Comparison of ENCODE assay signal across 1 mouse cellular context in the genomic region with DNA sequence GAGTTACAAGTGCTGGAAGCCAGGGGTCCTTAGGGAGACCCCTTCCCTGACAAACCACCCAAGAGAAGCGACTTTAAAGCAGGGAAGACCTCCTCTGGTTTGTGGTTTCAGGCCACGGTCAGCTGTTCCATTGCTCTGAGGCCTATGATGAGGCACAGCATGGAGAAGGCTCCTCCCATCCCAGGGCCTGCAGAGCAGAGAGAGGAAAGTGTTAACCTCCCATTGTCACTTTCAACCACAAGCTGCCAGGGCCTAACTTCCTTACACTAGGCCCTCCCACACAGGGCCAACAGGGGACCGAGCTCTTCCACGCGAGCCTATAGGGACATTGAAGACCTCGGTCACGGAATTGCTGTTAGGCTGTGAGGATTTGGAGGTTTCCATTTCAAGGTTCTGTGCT.
A peak's percentile ranks its signal among the peaks of the same experiment; 100 is the strongest.
TF ChIP-seq lines count a peak whose summit lies in the region.

No protein-coding gene starts in this region.

TF ChIP-seq in CH12.LX, 34 proteins besides CTCF, POLR2A, EP300 and RAD21 (continued from another document):
- TF ChIP-seq ETS1 (conservative IDR thresholded peaks at IDR 0.05; ENCODE audit: low read depth, low read length), result peak; percentile 60
- TF ChIP-seq UBTF (IDR thresholded peaks at IDR 0.05; ENCODE audit: low read depth, low read length), result no peak
